Mouse (Mus musculus) MEL (cell line): ENCODE data around the gene Tmem206. TPM values are rescaled to one million over a fixed set of nuclear protein-coding genes. Genes with fewer than 3 reads are reported as not detected.

Experiments
- DNase-seq: peaks from one replicate; pipeline ENCODE4 v3.0.0; 2011; ENCODE audit warnings: low read depth, low spot score
- H3K27ac ChIP-seq: 2 replicates; pipeline ENCODE4 v1.5.1; 2012; ENCODE audit warnings: low read depth, mild to moderate bottlenecking, control low read depth, low read length, moderate library complexity; ENCODE audit not compliant: control insufficient read depth
- H3K27me3 ChIP-seq, 2 experiments: fragments of 150-350 bp in 1 of 2; sonication (generic) in 1 of 2; 2 replicates each; pipeline ENCODE4 v1.6.1; 2012; ENCODE audit warnings: low read length in 2 of 2, mild to moderate bottlenecking in 2 of 2, improper control_type of control experiment in 1 of 2, moderate library complexity in 1 of 2; ENCODE audit not compliant: insufficient read depth in 2 of 2, control insufficient read depth in 1 of 2
- H3K36me3 ChIP-seq, 2 experiments: 2 replicates each; pipeline ENCODE4 v1.6.1; 2012 to 2014; ENCODE audit warnings: low read length in 2 of 2, improper control_type of control experiment in 1 of 2, inconsistent platforms in 1 of 2, mild to moderate bottlenecking in 1 of 2; ENCODE audit not compliant: insufficient read depth in 2 of 2, control insufficient read depth in 1 of 2
- H3K4me1 ChIP-seq, 2 experiments: fragments of 150-350 bp in 1 of 2; sonication (generic) in 1 of 2; 2 replicates each; pipeline ENCODE4 v1.6.1; 2012; ENCODE audit warnings: low read length in 2 of 2, improper control_type of control experiment in 1 of 2, mild to moderate bottlenecking in 1 of 2; ENCODE audit not compliant: insufficient read depth in 2 of 2, control insufficient read depth in 1 of 2
- H3K4me3 ChIP-seq, 2 experiments: fragments of 150-350 bp in 1 of 2; sonication (generic) in 1 of 2; 2 replicates each; pipeline ENCODE4 v1.5.1; 2012; ENCODE audit warnings: low read depth in 2 of 2, low read length in 2 of 2, mild to moderate bottlenecking in 2 of 2, moderate library complexity in 2 of 2, control low read depth in 1 of 2, improper control_type of control experiment in 1 of 2; ENCODE audit not compliant: control insufficient read depth in 1 of 2, insufficient read depth in 1 of 2
- H3K79me2 ChIP-seq: 2 replicates; pipeline ENCODE4 v1.6.1; 2012; ENCODE audit warnings: mild to moderate bottlenecking, low read length, moderate library complexity; ENCODE audit not compliant: control insufficient read depth, poor library complexity, insufficient read depth
- H3K9ac ChIP-seq: 2 replicates; pipeline ENCODE4 v1.6.1; 2012; ENCODE audit warnings: low read depth, mild to moderate bottlenecking, control low read depth, low read length, moderate library complexity; ENCODE audit not compliant: control insufficient read depth, poor library complexity, severe bottlenecking
- H3K9me3 ChIP-seq: fragments of 150-350 bp; sonication (generic); replicated peaks from 2 replicates; pipeline ENCODE4 v1.6.1; 2012; ENCODE audit warnings: mild to moderate bottlenecking, low read length, improper control_type of control experiment, moderate library complexity; ENCODE audit not compliant: insufficient read depth
- CHD2 ChIP-seq: IDR thresholded peaks from 2 replicates; pipeline ENCODE4 v1.6.1; 2011; ENCODE audit warnings: low read length, improper control_type of control experiment
- E2F4 ChIP-seq: IDR thresholded peaks from 2 replicates; pipeline ENCODE4 v1.6.1; 2011; ENCODE audit warnings: low read depth, low read length, improper control_type of control experiment, borderline replicate concordance
- ELF1 ChIP-seq: IDR thresholded peaks from 2 replicates; pipeline ENCODE4 v1.6.1; 2014; ENCODE audit warnings: low read depth, mild to moderate bottlenecking, inconsistent platforms, low read length, improper control_type of control experiment, moderate library complexity
- HCFC1 ChIP-seq: IDR thresholded peaks from 2 replicates; pipeline ENCODE4 v1.6.1; 2012; ENCODE audit warnings: low read depth, mild to moderate bottlenecking, inconsistent platforms, low read length, improper control_type of control experiment, moderate library complexity
- MAX ChIP-seq: IDR thresholded peaks from 2 replicates; pipeline ENCODE4 v1.6.1; 2011; ENCODE audit warnings: low read length, improper control_type of control experiment
- MAZ ChIP-seq: IDR thresholded peaks from 2 replicates; pipeline ENCODE4 v1.6.1; 2012; ENCODE audit warnings: low read depth, mild to moderate bottlenecking, inconsistent platforms, low read length, improper control_type of control experiment
- MEF2A ChIP-seq: IDR thresholded peaks from 2 replicates; pipeline ENCODE4 v1.6.1; 2014; ENCODE audit warnings: low read depth, mild to moderate bottlenecking, inconsistent platforms, low read length, improper control_type of control experiment; ENCODE audit not compliant: poor library complexity, insufficient replicate concordance, severe bottlenecking; ENCODE audit errors: extremely low read depth
- NELFE ChIP-seq: IDR thresholded peaks from 2 replicates; pipeline ENCODE4 v1.6.1; 2011; ENCODE audit warnings: low read depth, low read length, improper control_type of control experiment
- POLR2A ChIP-seq, 2 experiments: IDR thresholded peaks; 2 replicates each; pipeline ENCODE4 v1.6.1; 2011 to 2012; ENCODE audit warnings: low read length in 2 of 2, mild to moderate bottlenecking in 2 of 2, control low read depth in 1 of 2, improper control_type of control experiment in 1 of 2, low read depth in 1 of 2, moderate library complexity in 1 of 2; ENCODE audit not compliant: control insufficient read depth in 1 of 2, insufficient read depth in 1 of 2, poor library complexity in 1 of 2
- SMC3 ChIP-seq: IDR thresholded peaks from 2 replicates; pipeline ENCODE4 v1.6.1; 2011; ENCODE audit warnings: low read depth, low read length, improper control_type of control experiment
- TBP ChIP-seq: IDR thresholded peaks from 2 replicates; pipeline ENCODE4 v1.8.0; 2011; ENCODE audit warnings: low read depth, low read length, improper control_type of control experiment
- UBTF ChIP-seq: IDR thresholded peaks from 2 replicates; pipeline ENCODE4 v1.6.1; 2012; ENCODE audit warnings: low read depth, mild to moderate bottlenecking, inconsistent platforms, low read length, improper control_type of control experiment, moderate library complexity, borderline replicate concordance; ENCODE audit not compliant: insufficient read depth
- USF1 ChIP-seq: IDR thresholded peaks from 2 replicates; pipeline ENCODE4 v1.6.1; 2014; ENCODE audit warnings: low read depth, mild to moderate bottlenecking, inconsistent platforms, low read length, improper control_type of control experiment, moderate library complexity
- USF2 ChIP-seq, 2 experiments: IDR thresholded peaks; 2 replicates each; pipeline ENCODE4 v1.6.1; 2011 to 2012; ENCODE audit warnings: improper control_type of control experiment in 2 of 2, low read length in 2 of 2, borderline replicate concordance in 1 of 2, inconsistent platforms in 1 of 2, low read depth in 1 of 2, mild to moderate bottlenecking in 1 of 2; ENCODE audit not compliant: insufficient read depth in 1 of 2
- ZKSCAN1 ChIP-seq: IDR thresholded peaks from 2 replicates; pipeline ENCODE4 v1.6.1; 2012; ENCODE audit warnings: low read depth, mild to moderate bottlenecking, inconsistent platforms, low read length, improper control_type of control experiment, moderate library complexity
- ZMIZ1 ChIP-seq: IDR thresholded peaks from 2 replicates; pipeline ENCODE4 v1.6.1; 2012; ENCODE audit warnings: low read depth, mild to moderate bottlenecking, inconsistent platforms, low read length, improper control_type of control experiment, moderate library complexity
- ZNF384 ChIP-seq: IDR thresholded peaks from 2 replicates; pipeline ENCODE4 v1.6.1; 2012; ENCODE audit warnings: low read depth, mild to moderate bottlenecking, inconsistent platforms, low read length, improper control_type of control experiment
- polyA plus RNA-seq, 2 experiments: library from polyadenylated mRNA; stranded (reverse) in 1 of 2; unstranded in 1 of 2; fragments of >175 nt in 1 of 2; fragments of >200 nt in 1 of 2; gene quantifications; 2 replicates each; pipeline versions ENCODE4 v1.2.1 to v1.2.4; 2012; ENCODE audit warnings: low replicate concordance in 2 of 2, low read depth in 1 of 2; ENCODE audit not compliant: insufficient read length in 2 of 2, insufficient read depth in 1 of 2, missing spikeins in 1 of 2
- total RNA-seq: library from RNA; depleted of rRNA; stranded (reverse); fragments of 300-350 nt; gene quantifications from 2 replicates; pipeline ENCODE4 v1.2.3, GENCODE M21; 2012

The Tmem206 gene
- total and polyA plus RNA-seq, 3 experiments, result 14.3 to 16.2 TPM; not detected in 1

DNA sequence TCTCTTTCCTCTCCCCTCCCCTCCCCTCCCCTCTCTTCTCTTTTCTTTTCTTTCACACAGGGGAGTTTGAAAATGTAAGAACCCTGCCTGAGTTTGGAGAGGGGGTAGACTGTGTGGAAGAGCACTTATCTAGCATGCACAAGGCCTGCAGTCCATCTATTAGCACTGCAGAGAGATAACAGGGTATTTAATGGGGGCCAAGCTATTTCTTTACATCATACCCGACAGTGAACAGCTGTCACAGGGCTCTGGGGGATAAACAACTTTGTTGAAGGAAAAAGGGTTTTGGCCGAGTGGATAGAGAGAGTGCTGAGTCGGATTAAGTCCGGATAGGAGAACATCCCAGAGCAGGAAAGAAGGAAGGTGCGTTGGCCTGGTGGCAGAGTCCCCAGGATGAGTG is 23.3 kb downstream of the Tmem206 start:
- no peak for TF ChIP-seq NELFE
- TF ChIP-seq ZNF384, result no peak
- TF ChIP-seq ZMIZ1, result no peak
- no peak for TF ChIP-seq UBTF
- no peak for TF ChIP-seq CHD2

DNA sequence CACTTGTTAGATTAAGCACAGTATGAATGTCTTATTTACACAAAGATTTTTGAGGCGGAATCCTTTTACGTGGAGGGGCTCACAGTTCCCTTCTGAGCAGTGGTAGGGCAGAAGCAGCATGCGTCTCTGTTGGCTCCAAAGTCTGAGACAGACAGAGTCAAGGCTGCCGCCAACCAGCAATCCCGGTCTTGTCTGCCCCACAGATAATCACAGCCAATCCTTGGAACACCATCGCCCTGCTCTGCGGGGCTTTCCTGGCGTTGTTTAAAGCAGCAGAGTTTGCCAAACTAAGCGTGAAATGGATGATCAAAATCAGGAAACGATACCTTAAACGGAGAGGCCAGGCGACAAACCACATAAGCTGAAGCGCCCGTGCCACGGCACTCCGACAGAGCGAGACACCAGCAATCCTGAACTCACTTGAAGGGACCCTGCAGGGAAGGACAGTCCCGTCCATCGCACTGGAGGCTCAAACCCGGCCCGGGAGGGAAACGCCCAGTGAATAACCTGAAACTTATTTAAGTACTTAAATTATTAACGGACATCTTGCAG is 23.9 kb downstream of the Tmem206 start:
- H3K9me3 ChIP-seq, result no peaks in the 10 kb centered on the region
- H3K27ac ChIP-seq, result no peak overlapping the region
- TF ChIP-seq MEF2A (no peak), POLR2A (IDR thresholded peaks at IDR 0.05; ENCODE audit: control insufficient read depth in 1 of 2, insufficient read depth in 1 of 2, low read depth in 1 of 2, low read length in 2 of 2, poor library complexity in 1 of 2) (no peak), CHD2 (no peak), TBP (no peak), USF1 (no peak), E2F4 (no peak), ZKSCAN1 (no peak), HCFC1 (no peak), ZNF384 (no peak), USF2 (IDR thresholded peaks at IDR 0.05; ENCODE audit: borderline replicate concordance in 1 of 2, insufficient read depth in 1 of 2, low read depth in 1 of 2, low read length in 2 of 2) (no peak)
- TF ChIP-seq, all 39 proteins: peak for 0
- Histone ChIP-seq H3K36me3 (peaks cover 0 to 22% of the 10 kb centered on the region in 2 experiments; a peak in 2 of 4 replicates), H3K27me3 (no peaks in the 10 kb centered on the region), H3K4me1 (no peaks in the 10 kb centered on the region), H3K4me3 (no peak overlapping the region), H3K79me2 (no peaks in the 10 kb centered on the region), H3K9ac (no peak overlapping the region)
- DNase-seq, result no peak

More for the DNA sequence above, 23.3 kb downstream of the Tmem206 start:
- no peak overlapping the region for H3K4me3 ChIP-seq
- H3K27me3 ChIP-seq, result no peaks in the 10 kb centered on the region
- H3K9me3 ChIP-seq, result no peaks in the 10 kb centered on the region
- H3K36me3 ChIP-seq, result peaks cover 0 to 19% of the 10 kb centered on the region in 2 experiments; a peak in 2 of 4 replicates
- no peak overlapping the region for H3K27ac ChIP-seq
- no peaks in the 10 kb centered on the region for H3K4me1 ChIP-seq
- DNase-seq, result no peak
- H3K9ac ChIP-seq, result no peak overlapping the region
- H3K79me2 ChIP-seq, result no peaks in the 10 kb centered on the region

DNA sequence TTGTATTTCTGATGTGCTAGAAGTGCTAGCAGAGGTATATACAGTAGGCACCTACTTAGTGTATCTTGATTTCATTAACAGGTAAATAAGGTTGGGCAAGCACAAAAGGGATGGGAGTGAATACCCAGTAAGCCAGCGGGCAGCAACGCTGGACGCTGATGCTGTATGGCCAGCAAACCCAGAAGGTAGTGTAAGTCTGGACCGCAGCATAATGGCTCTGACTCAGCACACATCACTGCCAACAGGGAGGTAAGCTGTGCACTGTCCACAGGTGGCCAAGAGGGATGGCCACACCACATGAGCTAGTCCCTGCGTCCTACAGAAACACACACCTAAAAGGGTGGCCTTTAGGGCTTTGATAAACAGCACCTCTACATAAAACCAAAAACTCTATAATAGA is 24.6 kb downstream of the Tmem206 start:
- no peaks in the 10 kb centered on the region for H3K79me2 ChIP-seq
- no peak for TF ChIP-seq MAX
- no peak for TF ChIP-seq SMC3
- no peak for TF ChIP-seq USF2 (IDR thresholded peaks at IDR 0.05; ENCODE audit: borderline replicate concordance in 1 of 2, insufficient read depth in 1 of 2, low read depth in 1 of 2, low read length in 2 of 2)
- TF ChIP-seq MAZ, result no peak
- no peak for TF ChIP-seq ELF1
- TF ChIP-seq, all 39 proteins: peak for 0
- DNase-seq, result no peak
- no peak overlapping the region for H3K4me3 ChIP-seq
- no peaks in the 10 kb centered on the region for H3K4me1 ChIP-seq
- H3K27me3 ChIP-seq, result no peaks in the 10 kb centered on the region
- H3K27ac ChIP-seq, result no peak overlapping the region
- H3K36me3 ChIP-seq, result peaks cover 0 to 24% of the 10 kb centered on the region in 2 experiments; a peak in 2 of 4 replicates
- H3K9me3 ChIP-seq, result no peaks in the 10 kb centered on the region
- H3K9ac ChIP-seq, result no peak overlapping the region
